Mouse (Mus musculus): ENCODE data around the gene Tmem199.
"Not testable (repeated sequence)": the region's sequence is repeated elsewhere in the genome, so short reads cannot be mapped to it uniquely, and the experiment has no call there.

Gene Tmem199

GRCm38 (mm10) chr11:78512025-78512957, at the start of gene Tmem199, which contains the start of gene Poldip2:
TSS of gene Tmem199 (minus strand) at chr11:78512172.
TSS of gene Poldip2 (plus strand) at chr11:78512193.
- DNase-seq (ENCODE audit: low spot score), result peak; percentile 76

DNA sequence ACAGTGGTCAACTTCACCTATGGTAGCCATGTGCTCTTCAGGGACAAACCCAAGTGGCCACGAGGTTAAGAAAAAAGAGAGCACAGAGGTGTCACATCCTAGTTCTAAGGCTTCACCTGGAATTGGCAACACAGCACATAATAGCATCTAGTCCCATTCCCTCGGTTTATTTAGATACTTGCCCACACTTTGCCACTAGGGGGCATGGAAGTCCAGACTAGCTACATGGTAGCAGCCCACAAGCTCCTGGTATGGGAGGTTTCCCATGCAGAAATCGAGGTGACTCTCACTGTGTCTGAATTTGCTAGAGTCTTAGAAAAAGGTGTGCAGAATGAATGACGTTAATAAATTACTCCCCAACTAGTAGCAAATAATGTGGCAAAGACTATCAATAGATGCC, 48.5 kb upstream of the Tmem199 start:
- DNase-seq (ENCODE audit: low spot score), result peak; percentile 29

- DNase-seq (ENCODE audit: low spot score), result no peak
Measured at GRCm38 (mm10) chr11:78557241-78557640, 45.3 kb upstream of the Tmem199 start.

- DNase-seq (ENCODE audit: low spot score), result no peak
Measured at GRCm38 (mm10) chr11:78556070-78556469, 44.1 kb upstream of the Tmem199 start.

DNA sequence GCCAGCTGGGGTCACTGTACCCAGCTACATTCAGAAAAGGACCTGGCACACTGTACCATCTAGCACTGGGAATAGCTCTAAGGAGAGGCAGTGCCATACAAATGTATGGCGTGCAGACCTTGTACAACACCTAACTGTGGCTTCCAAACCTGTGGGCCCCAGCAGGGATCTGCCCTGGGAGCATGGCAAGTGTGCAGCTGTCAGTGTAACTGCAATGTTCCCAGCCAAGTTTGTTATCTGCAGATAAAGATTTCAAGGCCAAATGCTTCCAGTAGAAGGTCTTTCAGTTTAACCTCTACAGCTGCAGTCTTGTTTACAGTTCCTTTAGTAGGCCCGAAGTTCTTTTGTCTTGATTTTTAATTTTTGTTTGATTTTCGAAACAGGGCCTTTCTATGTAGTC, 43.7 kb upstream of the Tmem199 start:
- DNase-seq (ENCODE audit: low spot score), result no peak

- no peak for DNase-seq (ENCODE audit: low spot score)
Measured at GRCm38 (mm10) chr11:78551059-78551398, 39.1 kb upstream of the Tmem199 start.

DNA sequence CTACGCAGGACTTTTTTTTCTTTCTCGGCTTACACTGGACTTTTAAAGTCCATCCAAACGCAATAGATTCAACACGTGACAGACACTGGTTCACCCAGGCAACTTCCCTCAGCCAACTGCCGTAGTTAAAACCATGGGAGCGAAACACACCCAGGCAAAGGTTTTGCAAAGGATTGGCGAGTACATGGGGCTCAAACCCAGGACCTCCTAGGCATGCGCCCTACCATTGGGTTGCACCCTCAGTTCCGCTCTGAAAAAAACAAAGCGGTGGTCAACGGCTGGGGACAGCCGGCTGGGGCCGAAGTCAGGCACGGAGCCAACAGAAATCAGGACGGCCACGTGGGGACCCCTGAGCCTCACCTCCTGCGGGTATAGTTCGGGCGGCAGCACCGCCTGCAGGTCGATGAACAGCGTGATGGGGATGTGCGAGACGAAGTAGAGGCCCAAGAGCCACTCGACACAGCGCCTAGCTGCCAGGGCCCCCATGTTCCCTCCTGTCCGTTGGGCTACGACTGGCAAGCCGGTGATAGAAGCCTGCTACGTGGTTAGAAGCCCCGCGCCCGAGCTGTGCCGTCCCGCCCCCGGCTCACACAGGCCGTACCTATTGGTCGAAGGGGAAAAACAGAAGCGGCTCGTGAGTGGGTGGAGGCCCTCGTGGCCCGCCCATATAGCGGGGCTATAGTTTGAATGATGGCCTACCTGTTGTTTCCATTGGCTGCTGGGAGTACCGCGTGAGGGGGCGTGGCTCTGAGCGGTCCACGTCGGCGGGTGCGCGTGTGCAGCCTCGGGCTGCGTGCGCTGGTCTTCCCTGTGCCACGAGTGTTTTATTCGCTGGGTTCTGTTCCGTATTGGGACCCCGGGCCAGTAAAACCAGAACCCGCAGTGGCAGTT, 38.4 kb upstream of the Tmem199 start, which contains the start of gene Tmem97:
Gene Tmem97 (minus strand): TSS at position 610 of the 891 bp plus-strand sequence.
- peak; percentile 87 for DNase-seq (ENCODE audit: low spot score)

DNA sequence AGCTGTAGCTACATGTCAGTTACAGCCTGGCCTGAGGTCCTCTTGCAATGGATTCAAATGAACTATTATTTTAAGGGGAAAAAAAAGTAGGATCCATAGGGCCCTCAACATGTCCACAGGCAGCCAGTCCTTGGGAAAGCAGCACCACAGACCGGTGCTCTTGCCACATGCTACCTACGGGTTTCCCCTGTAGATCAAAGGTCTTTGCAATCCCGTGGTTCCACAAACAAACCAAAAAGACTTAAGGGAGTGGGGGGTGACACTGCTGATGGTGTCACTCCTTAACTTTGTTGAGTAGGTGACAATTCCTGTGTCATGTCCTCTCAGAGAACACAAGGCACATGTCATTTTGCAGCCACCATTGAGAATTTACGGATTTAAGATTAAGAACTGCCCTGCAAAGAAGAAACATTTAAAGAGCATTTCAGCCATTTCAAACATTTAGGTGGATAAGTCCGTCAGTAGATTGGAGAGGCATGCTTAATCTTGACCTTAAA, 37.6 kb upstream of the Tmem199 start:
- no peak for DNase-seq (ENCODE audit: low spot score)

GRCm38 (mm10) chr11:78547718-78548460, 35.9 kb upstream of the Tmem199 start:
- DNase-seq (ENCODE audit: low spot score), result no peak

- no peak for DNase-seq (ENCODE audit: low spot score)
Measured at GRCm38 (mm10) chr11:78545181-78545580, 33.2 kb upstream of the Tmem199 start.

DNA sequence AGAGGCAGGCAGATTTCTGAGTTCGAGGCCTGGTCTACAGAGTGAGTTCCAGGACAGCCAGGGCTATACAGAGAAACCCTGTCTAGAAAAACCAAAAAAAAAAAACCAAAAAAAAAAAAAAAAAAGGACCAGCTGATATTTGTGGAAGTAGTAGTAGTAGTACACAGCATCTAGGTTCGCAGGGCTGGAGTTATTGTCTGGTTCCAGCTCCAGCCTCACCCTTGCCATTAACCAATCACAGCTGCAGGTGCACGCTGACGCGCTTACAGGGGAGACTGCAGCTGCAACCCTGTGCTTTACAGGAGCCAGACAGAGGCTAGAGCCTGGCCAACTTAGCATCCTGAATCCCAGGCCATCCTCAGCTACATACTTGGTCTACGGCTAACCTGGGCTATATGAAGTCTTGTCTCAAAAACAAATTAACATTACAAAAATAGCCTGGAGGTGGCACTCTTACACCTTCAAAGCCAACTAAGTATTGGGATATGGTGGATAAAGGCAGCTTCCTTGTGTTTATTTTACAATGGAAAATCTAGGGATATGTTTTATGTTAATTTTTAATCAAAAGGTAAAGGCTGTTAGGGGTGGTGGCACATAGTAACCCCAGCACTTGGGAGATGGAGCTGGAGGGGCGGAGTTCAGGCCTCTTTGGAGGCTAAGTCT, 32.6 kb upstream of the Tmem199 start:
- no peak for DNase-seq (ENCODE audit: low spot score)

DNA sequence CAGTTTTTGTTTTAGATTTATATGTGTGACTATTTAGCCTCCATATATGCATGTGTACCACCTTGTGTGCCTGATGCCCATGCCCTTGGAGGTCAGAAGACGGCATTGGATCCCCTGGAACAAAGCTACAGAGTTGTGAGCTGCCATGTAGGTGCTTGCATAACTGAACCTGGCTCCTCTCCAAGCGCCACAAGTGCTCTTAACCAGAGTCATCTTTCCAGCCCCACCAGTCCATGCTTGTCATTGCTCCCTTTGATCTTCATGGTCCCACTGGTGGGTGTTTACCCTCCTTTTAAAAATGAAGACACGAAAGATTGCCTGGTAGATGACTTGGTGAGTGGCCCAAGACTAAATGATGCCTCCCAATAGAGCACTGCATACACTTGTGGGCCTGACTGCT, 28.4 kb upstream of the Tmem199 start:
- DNase-seq (ENCODE audit: low spot score), result no peak

DNA sequence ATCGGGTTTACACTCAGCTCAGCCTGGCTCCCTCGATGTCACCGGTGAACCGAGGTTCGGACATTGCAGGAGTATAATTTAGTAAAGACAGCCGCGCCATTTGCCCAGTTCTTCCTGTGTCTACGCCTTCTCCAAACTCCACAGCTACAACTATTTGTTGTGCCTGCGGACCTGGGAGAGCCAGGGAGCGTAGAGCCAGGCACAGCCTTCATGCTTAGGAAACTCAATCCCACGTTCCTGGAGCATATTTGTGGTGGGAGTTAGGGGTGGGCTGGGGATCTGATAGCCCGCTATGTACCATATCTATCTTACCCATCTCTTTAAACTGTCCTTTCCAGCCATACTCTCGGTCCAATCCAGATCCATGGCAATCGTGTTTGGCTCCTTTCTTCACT, 24.7 kb upstream of the Tmem199 start:
- DNase-seq (ENCODE audit: low spot score), result no peak

DNA sequence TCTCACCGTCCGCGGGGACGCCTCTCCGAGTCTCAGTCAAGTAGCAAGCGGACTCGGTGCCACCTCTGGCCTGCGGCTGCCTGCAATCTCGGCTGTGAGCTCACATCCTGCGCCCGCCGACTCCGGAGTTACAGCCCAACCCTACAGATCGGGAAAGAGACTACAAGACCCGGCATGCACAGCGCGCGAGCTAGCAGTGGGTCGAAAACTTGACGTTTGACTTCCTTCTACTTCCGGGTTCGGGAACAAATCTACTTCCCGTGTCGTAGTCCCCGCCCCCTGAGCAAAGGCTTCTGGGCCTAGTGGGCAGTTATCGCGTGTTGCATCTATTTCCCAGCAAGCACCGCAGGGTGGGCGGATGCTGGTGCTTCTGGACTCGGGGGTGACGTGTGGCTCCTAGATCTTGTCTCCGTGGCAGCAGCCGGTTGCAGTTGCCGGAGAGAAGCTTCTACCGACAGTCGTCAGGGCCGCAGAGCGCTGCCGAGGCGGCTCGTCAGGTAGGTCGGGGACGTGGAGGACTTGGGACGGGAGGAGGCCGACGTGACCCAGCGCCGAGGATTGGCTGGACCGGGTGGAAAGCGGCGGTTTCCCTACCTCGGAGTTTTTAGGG, 24.2 kb upstream of the Tmem199 start, which contains the start of the genes Tnfaip1 and Ift20:
Gene Tnfaip1 (minus strand): TSS at position 253 of the 610 bp plus-strand sequence.
Gene Ift20 (plus strand): TSS at position 282 of the 610 bp plus-strand sequence.
- peak; percentile 96 for DNase-seq (ENCODE audit: low spot score)

- DNase-seq (ENCODE audit: low spot score), result no peak
Measured at GRCm38 (mm10) chr11:78535376-78536079, 23.6 kb upstream of the Tmem199 start.

- no peak for DNase-seq (ENCODE audit: low spot score)
Measured at GRCm38 (mm10) chr11:78534516-78534915, 22.5 kb upstream of the Tmem199 start.

DNA sequence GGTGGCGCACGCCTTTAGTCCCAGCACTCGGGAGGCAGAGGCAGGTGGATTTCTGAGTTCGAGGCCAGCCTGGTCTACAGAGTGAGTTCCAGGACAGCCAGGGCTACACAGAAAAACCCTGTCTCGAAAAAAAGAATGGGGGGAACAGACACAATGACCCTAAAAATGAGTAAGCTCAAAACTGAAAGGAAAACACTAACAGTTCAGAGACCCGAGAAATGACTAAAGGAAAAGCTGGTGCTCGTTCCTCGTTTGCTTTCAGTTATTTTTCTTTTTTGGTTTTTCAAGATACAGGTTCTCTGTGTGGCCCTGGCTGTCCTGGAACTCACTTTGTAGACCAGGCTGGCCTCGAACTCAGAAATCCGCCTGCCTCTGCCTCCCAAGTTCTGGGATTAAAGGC, 19.5 kb upstream of the Tmem199 start:
- DNase-seq (ENCODE audit: low spot score), result not testable (repeated sequence)

GRCm38 (mm10) chr11:78531046-78531445, 19.1 kb upstream of the Tmem199 start:
- no peak for DNase-seq (ENCODE audit: low spot score)

DNA sequence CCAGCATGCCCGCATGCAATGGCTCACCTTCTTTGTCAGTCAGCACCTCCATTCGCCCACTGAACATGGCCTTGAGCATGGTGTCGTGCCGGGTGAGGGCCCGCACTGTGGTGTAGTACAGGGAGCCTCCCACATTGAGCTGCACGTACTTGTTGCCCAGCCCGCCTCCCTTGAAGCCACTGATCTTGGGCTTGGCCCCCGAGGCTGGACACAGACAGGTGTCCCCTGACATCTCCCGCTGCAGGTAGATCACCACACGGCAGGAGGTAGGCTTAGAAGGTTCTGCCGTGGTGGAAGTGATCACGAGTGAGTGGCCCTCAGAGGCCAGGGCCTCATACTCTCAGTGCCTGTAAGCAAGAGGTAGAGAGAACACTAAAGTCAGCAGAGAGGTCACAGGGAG, 18.0 kb upstream of the Tmem199 start:
- no peak for DNase-seq (ENCODE audit: low spot score)

- no peak for DNase-seq (ENCODE audit: low spot score)
Measured at GRCm38 (mm10) chr11:78528714-78529113, 16.7 kb upstream of the Tmem199 start.
